Mouse (Mus musculus) adrenal gland, adult 2 months (tissue): ENCODE data around the gene Fam50b. TPM values are rescaled to one million over a fixed set of nuclear protein-coding genes. Genes with fewer than 3 reads are reported as not detected.

Experiments
- DNase-seq: peaks from one replicate; pipeline ENCODE4 v3.0.0; 2021
- long read RNA-seq: library from polyadenylated mRNA; stranded (forward); transcript quantifications from one replicate; pipeline ENCODE4 v2.0.0, GENCODE M21; 2021
- polyA plus RNA-seq: library from polyadenylated mRNA; depleted of rRNA; stranded (reverse); fragments of >200 nt; gene quantifications from 2 replicates; pipeline ENCODE4 v1.2.3, GENCODE M21; 2012; rRNA removed
- total RNA-seq, 2 experiments: library from RNA; stranded (reverse); gene quantifications; 2 replicates each; pipeline ENCODE4 v1.2.3; 2021

Fam50b gene
- not detected for total RNA-seq
- polyA plus RNA-seq = not detected in 2 replicates
- long read RNA-seq = 0 reads

DNA sequence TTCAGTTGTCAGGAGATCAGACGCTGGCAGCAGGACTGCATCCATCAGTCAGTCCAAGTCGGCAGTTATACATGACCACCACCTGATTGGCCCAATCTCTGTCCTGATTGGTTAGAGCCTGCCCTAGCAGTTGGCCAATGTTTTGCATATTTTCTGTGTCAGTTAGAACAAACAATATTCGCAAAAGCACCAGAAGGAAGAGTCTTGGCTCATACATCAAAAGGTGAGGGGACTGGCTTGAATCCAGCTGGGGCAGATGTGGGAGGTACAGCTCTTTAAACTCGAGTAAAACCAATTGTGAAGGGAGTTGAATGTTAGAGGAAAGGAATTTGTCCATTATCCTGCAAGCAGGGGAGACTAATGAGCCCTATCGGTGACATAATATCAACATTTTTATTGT is at the start of gene Fam50b:
Gene Fam50b, plus strand, starts transcription at position 165 of the 400 bp plus-strand sequence.
- peak; percentile 36 for DNase-seq

DNA sequence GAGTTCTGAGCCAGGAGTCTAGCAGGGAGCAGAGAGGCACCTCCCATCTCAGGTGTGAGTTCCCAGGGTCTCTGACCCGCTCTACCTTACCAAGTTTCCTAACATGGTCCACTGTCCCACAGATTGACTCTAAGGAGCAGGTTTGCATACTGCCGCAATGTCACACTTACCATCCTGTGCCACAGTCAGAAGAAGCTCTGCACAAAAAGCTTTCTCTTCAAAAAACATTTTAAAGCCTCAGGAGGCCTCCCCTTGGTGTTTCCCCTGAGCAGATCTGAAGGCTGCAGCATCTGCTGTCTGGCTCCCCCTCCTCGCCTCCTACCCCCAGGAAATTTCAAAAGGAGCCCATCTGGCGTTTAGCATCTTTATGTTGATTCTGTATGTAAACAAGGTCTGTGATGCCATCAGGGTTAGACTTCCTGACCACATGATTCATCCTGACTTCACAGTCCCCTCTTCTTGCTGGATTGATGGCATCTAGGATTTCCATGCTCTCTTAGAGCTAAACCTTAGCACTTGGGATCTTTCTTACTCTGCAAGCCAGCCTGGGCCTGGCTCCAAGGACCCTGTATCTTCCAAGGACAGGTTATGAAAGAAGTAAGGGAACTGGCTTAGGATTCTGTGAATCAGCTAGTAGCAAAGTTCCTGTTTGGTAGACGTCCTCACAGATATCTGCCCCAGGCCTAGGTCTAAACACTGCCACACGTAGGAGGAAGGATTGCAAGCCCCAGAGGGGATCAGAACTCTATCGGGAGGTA is 49.5 kb upstream of the Fam50b start:
- DNase-seq = peak; percentile 54

DNA sequence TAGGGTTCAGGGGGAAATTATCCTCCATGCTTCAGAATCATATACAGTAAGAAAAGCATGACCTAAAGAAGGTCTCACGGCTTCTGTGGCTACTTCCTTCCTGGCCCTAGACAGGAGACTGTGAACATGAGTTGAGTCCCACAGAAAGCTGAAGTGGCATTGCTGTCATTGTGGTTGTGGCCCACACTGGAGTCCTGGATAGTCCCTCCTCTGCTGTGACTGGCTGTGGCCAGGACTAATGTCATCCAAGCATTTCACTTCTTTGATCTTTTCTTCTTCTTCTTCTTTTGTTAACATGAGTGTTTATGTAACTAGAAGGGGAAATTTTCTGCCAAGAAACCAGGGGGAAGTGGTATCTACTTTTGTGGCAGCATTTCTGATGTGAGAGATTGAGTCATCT is 43.6 kb upstream of the Fam50b start:
- DNase-seq = no peak

GRCm38 (mm10) chr13:34693111-34693510 is 41.5 kb upstream of the Fam50b start:
- DNase-seq = no peak

GRCm38 (mm10) chr13:34696734-34697332 is 37.8 kb upstream of the Fam50b start:
- no peak for DNase-seq

DNA sequence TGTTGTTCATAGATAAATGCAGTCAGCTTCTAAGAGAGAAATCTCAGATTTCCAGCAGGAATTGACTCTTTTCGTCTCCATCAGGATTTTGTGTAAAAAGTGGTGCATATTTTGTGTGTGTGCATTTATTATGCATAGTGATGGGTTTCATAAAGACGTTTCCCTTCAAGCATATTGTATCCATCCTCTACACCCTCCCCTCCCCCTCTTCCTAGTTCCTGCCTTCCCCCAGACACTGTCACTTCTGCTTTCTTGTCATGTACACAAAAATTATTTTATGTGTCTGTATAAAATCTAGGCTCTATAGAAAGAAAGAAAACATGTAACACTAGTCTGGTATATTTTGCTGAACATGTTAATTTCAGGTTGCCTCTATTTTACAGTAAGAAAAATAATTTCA is 34.6 kb upstream of the Fam50b start:
- no peak for DNase-seq

DNA sequence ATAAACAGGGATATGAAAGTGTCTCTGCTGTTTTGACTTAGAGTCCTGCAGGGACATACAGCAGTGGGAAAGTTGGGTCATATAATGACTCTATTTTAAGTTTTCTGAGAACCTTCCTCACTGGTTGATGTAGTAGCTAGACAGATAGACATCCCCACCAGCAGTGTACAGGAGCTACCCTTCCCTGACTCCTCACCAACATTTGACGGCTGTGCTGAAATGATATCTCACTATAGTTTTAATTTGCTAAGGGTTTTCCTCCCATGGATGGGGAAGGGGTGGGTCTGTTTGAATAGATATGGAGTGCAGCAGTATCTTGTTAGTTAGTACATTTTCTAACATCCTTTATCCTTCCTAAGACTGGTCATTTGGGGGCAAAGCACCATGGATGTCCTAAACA is 34.0 kb upstream of the Fam50b start:
- no peak for DNase-seq

DNA sequence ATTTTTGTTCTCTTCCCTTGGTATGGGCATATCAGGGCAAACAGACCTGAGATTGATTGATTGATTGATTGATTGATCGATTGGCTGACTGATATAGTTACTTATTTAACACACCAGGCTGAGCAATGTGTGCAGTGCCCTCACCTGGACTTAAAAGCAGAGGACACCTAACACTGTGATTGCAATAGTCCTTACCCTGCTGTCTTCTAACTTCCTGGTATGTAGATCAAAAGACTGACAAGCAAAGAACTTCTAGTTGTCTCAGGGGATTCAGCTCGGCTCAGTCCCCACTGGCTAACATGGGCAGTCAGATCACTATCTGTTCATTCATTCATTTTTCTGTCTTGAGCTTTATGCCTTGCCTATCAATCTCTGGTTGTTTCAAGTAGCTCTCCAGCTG is 31.3 kb upstream of the Fam50b start:
- no peak for DNase-seq

- DNase-seq = no peak
Observed at GRCm38 (mm10) chr13:34703795-34704194, 30.9 kb upstream of the Fam50b start.

- no peak for DNase-seq
Observed at GRCm38 (mm10) chr13:34704835-34705234, 29.8 kb upstream of the Fam50b start.

- DNase-seq = peak; percentile 95
Observed at GRCm38 (mm10) chr13:34708955-34709354, 25.7 kb upstream of the Fam50b start.

DNA sequence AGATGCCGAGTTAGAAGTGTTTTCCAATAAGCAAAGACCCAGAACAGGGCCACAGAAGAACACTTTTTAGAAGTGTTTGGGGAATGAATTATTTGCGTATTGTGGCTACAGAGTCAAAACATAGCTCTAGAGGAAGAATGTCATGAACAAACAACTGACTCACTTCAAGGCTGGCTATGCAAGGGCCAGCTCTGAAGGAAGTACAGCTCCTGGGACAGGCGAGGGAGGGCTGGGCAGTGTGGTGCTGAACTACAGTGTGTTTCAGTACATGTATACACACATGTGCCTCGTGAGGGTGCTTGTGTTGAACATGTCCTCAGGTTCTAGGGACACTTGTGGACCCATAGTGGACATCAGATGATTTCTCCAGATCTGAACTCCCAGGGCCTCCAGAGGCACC is 25.1 kb upstream of the Fam50b start:
- DNase-seq = peak; percentile 20

DNA sequence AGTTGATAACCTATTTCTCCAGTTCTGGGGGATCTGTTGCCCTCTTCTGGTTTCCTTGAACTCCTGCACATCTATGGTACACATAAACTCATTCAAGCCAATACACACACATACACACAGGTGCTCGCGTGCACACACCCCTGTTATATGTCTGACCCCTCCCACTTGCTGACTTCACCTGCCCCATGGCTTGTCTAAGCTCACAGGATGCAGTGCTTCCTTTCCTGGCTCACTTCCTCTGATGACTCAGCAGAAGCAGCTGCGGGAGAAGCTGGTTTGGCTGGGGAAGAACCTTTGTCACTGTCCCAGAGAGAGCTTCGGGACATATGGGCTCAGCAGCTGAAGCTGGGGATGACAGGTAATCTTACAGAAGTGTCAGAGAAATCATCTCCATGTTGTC is 23.2 kb upstream of the Fam50b start:
- DNase-seq = no peak

GRCm38 (mm10) chr13:34712881-34713280 is 21.8 kb upstream of the Fam50b start:
- no peak for DNase-seq

DNA sequence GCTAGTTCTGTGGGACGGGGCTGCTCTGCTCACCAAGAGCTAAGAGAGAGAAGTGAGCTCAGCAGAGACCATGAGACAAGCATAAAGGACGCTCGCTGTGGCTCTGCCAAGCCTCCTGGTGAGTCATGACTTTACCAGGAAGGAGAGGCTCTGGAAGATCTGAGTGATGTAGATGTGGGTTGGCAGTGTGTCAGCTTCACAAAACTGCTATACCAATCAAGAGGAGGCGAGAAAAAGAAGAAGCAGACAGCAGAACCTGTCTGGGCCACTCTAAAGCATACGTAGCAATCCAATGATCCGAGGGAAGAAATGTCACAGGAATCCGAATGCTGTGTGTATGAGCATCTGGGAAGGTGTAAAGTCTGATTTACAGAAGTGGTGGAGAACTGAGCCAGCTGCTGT is 19.2 kb upstream of the Fam50b start:
- DNase-seq = peak; percentile 82

- DNase-seq = peak; percentile 18
Observed at GRCm38 (mm10) chr13:34724831-34725592, 9.6 kb upstream of the Fam50b start.

DNA sequence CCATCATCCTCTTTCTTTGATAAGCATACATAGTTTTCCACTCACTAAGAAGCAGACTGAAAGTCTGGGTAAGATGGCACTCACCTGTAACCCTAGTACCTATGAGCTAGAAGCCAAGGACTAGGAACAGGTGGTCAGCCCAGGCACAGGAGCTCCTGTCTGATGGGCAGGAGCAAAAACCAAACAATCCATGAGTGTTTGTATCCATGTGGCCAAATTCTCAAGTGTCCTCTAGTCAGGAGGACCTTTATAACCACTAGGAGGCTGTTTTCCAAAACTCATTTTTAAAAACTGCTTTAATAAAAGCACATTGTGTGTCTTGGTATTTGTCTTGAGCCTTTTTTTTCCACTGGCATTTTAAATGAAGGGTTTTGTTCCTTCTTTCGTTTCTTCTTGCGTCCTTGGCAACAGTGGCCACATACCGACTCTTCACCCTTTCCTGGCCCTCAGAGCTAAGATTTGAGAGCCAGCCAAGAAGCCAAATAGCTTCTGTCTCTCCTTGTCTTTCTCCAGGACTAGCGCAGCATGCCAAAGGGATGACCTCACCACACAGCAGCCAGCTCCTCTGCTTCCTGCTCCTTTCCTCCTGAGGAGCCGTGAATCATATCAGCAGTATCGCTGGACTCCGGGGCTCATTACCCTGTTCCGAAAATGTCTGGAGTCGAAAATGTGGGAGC is 8.7 kb upstream of the Fam50b start:
- DNase-seq = peak; percentile 82

GRCm38 (mm10) chr13:34726477-34726805 is 8.2 kb upstream of the Fam50b start:
- DNase-seq = no peak

DNA sequence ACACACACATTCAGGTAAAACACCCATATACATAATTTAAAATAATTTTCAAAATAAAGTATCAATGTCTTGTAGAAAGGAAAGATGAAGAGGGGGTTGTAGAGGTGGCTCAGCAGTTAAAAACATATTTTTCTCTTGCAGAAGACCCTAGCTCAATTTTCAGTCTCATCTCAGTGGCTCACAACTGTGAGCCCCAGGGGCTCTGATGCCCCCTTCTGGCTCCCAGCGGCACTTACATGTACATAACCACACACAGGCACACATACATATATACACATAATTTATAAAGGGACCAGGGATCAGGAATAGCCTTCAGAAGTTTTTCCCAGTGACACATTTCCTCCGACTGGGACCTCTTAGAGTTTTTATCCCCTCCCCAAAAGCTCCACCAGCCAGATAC is 7.6 kb upstream of the Fam50b start:
- DNase-seq = no peak

GRCm38 (mm10) chr13:34731551-34731950 is 3.1 kb upstream of the Fam50b start:
- no peak for DNase-seq

GRCm38 (mm10) chr13:34733780-34734179 is 870 bp upstream of the Fam50b start:
- DNase-seq = no peak

DNA sequence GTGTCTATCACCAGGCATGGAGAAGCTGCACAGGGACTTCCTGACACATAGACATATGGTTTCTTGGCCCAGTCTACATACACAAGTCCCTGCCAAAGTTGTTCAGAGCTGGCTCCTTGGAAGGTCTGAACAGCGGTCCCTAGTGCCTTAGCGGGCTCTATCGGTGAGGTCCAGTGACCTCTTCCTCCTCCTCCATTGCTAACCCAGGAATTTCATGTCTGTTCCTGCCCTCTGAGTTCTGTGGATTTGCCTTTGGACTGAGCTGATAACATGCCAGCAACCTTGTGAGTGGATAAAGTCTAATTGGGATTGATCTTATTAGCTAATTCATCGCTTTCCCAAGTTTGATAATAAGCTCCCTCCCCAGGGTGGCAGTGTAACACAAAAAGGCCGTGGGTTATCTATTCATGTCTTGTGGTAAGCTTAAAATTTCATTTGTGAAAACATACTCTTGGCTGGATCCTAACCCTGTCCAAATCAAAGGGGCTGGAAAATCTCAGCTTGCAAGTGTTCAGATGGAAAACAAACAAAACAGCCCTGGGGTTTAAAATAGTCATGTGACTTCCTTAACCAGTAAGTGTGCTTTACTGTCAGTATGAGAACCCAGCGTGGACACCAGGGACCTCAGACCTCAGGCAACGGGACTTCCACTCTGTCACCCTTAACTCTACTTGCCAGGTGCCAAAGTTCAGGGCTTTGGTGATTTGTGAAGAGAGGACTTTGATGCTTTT is 3.5 kb downstream of the Fam50b start:
- no peak for DNase-seq
